Mouse (Mus musculus): ENCODE measurements around the gene Mfsd5. TPM values are rescaled to one million over a fixed set of nuclear protein-coding genes. Genes with fewer than 3 reads are reported as not detected.

Mfsd5 gene
- total RNA-seq, 2 experiments from 2014 or later, result 18.1 to 19.4 TPM

Other genes with a start within 250 kb of the Mfsd5 start
- 100 to 1,000 TPM; 149 to 165 TPM for gene Eif4b, start 205.7 kb upstream of the Mfsd5 start, total RNA-seq (2021)
- 100 to 1,000 TPM; 128 to 129 TPM for gene Tns2, start 179.0 kb upstream of the Mfsd5 start, total RNA-seq (2021)
- 10 to 100 TPM; 14.8 to 14.9 TPM for gene Spryd3, start 143.2 kb upstream of the Mfsd5 start, total RNA-seq (2021)
- 10 to 100 TPM; 31.4 to 40.9 TPM for gene Igfbp6, start 135.1 kb upstream of the Mfsd5 start, total RNA-seq (2021)
- gene Soat2, start 128.9 kb upstream of the Mfsd5 start, total RNA-seq (2021), result not detected
- 10 to 100 TPM; 32.2 to 35.9 TPM for gene Zfp740, start 76.2 kb upstream of the Mfsd5 start, total RNA-seq (2021)
- gene Csad, start 74.7 kb upstream of the Mfsd5 start, total RNA-seq (2021), result 10 to 100 TPM; 15.8 to 16.2 TPM
- gene Itgb7, start 47.5 kb upstream of the Mfsd5 start, total RNA-seq (2021), result 1 to 10 TPM; 1.6 to 1.8 TPM
- 10 to 100 TPM; 20.0 to 21.9 TPM for gene Rarg, start 21.9 kb upstream of the Mfsd5 start, total RNA-seq (2021)
- gene Gm9918, start 8.9 kb upstream of the Mfsd5 start, total RNA-seq (2021), result not detected
- gene Espl1, start 16.8 kb downstream of the Mfsd5 start, total RNA-seq (2021), result 1 to 10 TPM; 1.0 to 2.1 TPM
- 100 to 1,000 TPM; 308 to 311 TPM for gene Pfdn5, start 46.7 kb downstream of the Mfsd5 start, total RNA-seq (2021)
- gene Myg1, start 52.3 kb downstream of the Mfsd5 start, total RNA-seq (2021), result 10 to 100 TPM; 17.7 to 22.7 TPM
- gene Aaas, start 71.3 kb downstream of the Mfsd5 start, total RNA-seq (2021), result 10 to 100 TPM; 12.5 to 12.8 TPM
- not detected for gene Sp7, start 87.7 kb downstream of the Mfsd5 start, total RNA-seq (2021)
- 10 to 100 TPM; 45.7 to 49.1 TPM for gene Sp1, start 126.7 kb downstream of the Mfsd5 start, total RNA-seq (2021)
- under 1 TPM; 0.16 to 0.78 TPM for gene Amhr2, start 165.9 kb downstream of the Mfsd5 start, total RNA-seq (2021)
- gene Prr13, start 179.6 kb downstream of the Mfsd5 start, total RNA-seq (2021), result 10 to 100 TPM; 19.4 to 26.1 TPM
- 100 to 1,000 TPM; 482 to 500 TPM for gene Pcbp2, start 191.1 kb downstream of the Mfsd5 start, total RNA-seq (2021)
- gene Gm10337, start 224.3 kb downstream of the Mfsd5 start, total RNA-seq (2021), result not detected
- gene Map3k12, start 237.6 kb downstream of the Mfsd5 start, total RNA-seq (2021), result 1 to 10 TPM; 3.5 to 3.6 TPM
- 10 to 100 TPM; 45.5 to 48.2 TPM for gene Tarbp2, start 238.7 kb downstream of the Mfsd5 start, total RNA-seq (2021)
- gene Npff, start 245.5 kb downstream of the Mfsd5 start, total RNA-seq (2021), result 1 to 10 TPM in 1 of 2 experiments, under 1 TPM in 1; 0.89 to 1.4 TPM